Mouse (Mus musculus): ENCODE measurements around the gene Extl2. TPM values are rescaled to one million over a fixed set of nuclear protein-coding genes. Genes with fewer than 3 reads are reported as not detected.

Extl2 gene
- total RNA-seq (2023): 1 to 10 TPM; 7.4 to 9.0 TPM

GRCm38 (mm10) chr3:116006978-116007940, at the start of gene Extl2, which contains the start of gene Slc30a7:
TSS of gene Extl2 (plus strand) at chr3:116007462.
TSS of gene Slc30a7 (minus strand) at chr3:116007406.

Other genes starting within 250 kb of the Extl2 start
- 1 to 10 TPM; 3.9 to 7.1 TPM for gene Dph5, start 119.6 kb upstream of the Extl2 start, total RNA-seq (2023)
- 10 to 100 TPM; 24.5 to 30.1 TPM for gene Slc30a7, start 56 bp upstream of the Extl2 start, total RNA-seq (2023)
- 10 to 100 TPM; 26.5 to 33.9 TPM for gene Vcam1, start 122.2 kb downstream of the Extl2 start, total RNA-seq (2023)
- not detected for gene Gpr88, start 246.0 kb downstream of the Extl2 start, total RNA-seq (2023)

All from neutrophil, adult 59 days (primary cell).